Mouse (Mus musculus): ENCODE data around the gene Ccdc87. TPM values are rescaled to one million over a fixed set of nuclear protein-coding genes. Genes with fewer than 3 reads are reported as not detected.

Gene Ccdc87
- polyA plus RNA-seq, 1 experiment from 2014 or later = 0.36 TPM

DNA sequence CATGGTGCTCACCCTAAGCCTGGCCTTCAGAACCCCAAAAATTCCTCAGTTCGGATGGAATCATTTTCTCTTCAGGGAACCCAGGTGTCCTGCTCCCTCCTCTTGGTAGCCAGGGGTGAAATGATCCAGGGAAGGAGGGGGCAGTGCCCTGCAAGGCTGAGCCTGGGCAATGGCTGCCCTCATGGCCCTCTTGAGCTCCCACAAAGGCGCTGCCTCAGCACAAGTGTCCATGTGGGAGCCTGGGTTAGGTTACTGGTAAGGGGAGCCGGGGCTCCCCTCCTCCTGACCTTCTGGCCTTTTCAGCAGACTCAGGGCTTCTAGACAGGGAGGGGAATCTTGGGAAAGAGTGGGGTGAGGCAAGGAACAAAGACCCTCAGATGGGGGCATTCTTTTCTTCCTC lies 37.6 kb downstream of the Ccdc87 start:
- no peak overlapping the region for H3K9ac ChIP-seq (replicated peaks)
- no peak overlapping the region for H3K4me3 ChIP-seq (replicated peaks)
- no peaks in the 10 kb centered on the region for H3K36me3 ChIP-seq
- H3K4me2 ChIP-seq (replicated peaks) = no peak overlapping the region
- H3K4me1 ChIP-seq (replicated peaks) = peaks cover 22% of the 10 kb centered on the region
- no peak for ATAC-seq
- 67% methylated on average over 3 of the region's 3 CpGs for WGBS
- no peaks in the 10 kb centered on the region for H3K9me3 ChIP-seq
- H3K27ac ChIP-seq = no peak overlapping the region
- peaks cover 10% of the 10 kb centered on the region; the same call in 1 of the 2 replicates for H3K27me3 ChIP-seq

DNA sequence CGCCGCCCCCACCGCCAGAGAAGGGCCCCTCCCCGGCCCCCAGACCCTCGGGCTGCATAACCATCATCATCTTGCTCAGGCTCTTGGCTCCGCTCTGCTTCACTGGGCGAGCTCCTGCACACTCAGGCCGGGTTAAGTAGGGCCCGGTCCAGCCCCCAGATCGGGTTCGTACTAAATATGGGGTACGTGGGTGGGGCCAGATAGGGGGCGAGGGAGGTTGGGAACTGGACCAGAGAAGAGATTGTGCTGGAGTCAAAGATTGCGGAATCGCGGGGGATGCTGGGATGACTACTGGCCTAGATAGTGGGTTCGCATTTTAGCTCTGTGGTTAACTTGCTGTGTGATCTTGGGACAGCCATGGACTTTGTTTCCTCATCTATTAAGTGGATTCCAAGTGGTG lies 38.6 kb downstream of the Ccdc87 start, which contains the start of gene Actn3:
Gene Actn3, minus strand, starts transcription at position 125 of the 400 bp plus-strand sequence.
- H3K4me3 ChIP-seq (replicated peaks) = peak within 1 kb of the TSS; percentile 65
- peak within 1 kb of the TSS; percentile 69 for H3K4me2 ChIP-seq (replicated peaks)
- peaks cover 10% of the 10 kb centered on the region; the same call in 1 of the 2 replicates for H3K27me3 ChIP-seq
- peak within 1 kb of the TSS; percentile 58 for H3K27ac ChIP-seq
- ATAC-seq = peak; percentile 22; the same call in 1 of the 2 replicates
- H3K36me3 ChIP-seq = peaks cover 9% of the 10 kb centered on the region
- 4% methylated on average over 17 of the region's 17 CpGs for WGBS
- H3K9me3 ChIP-seq = no peaks in the 10 kb centered on the region
- peaks cover 22% of the 10 kb centered on the region for H3K4me1 ChIP-seq (replicated peaks)
- H3K9ac ChIP-seq (replicated peaks) = peak within 1 kb of the TSS; percentile 83

DNA sequence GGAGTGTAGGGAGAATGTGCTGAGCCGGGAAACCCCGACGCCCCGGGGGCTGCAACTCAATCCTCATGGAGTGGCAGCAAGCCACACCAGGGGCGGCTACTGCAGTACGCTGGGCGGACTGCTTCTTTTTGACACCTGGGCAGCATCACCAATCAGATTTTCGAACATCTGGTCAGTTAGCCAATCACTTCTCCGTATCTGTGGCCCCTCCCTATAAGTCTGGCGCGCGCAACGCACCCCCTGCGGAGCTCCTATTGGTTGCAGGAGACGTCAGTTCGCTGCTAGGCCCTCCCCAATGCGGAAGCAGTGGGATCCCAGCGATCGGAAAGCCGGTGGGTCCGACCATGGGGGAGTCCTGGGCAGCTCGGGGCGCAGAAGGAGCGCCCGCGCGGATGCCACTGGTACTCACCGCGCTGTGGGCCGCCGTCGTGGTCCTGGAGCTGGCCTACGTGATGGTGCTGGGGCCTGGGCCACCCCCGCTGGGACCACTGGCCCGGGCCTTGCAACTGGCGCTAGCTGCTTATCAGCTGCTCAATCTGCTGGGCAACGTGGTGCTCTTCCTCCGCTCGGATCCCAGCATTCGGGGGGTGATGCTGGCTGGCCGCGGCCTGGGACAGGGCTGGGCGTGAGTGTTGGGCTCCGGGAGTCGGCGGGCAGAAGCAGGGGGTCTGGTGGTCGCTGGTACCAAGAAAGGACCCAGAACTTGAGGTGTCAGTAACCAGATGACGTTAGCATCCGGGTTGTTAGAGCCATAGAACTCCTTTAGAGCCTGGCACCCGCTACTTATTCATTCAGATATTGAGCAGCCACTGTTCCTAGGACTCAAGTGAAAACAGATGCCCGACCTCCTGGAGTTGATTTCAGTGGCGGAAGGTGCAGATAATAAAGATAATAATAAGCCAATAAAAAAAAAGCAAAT lies 39.5 kb downstream of the Ccdc87 start, which contains the start of gene Zdhhc24:
Gene Zdhhc24, plus strand, starts transcription at position 264 of the 919 bp plus-strand sequence.
- peaks cover 10% of the 10 kb centered on the region; the same call in 1 of the 2 replicates for H3K27me3 ChIP-seq
- WGBS = 2% methylated on average over 52 of the region's 52 CpGs
- H3K9me3 ChIP-seq = no peaks in the 10 kb centered on the region
- H3K36me3 ChIP-seq = peaks cover 13% of the 10 kb centered on the region
- H3K4me1 ChIP-seq (replicated peaks) = peaks cover 22% of the 10 kb centered on the region
- ATAC-seq = peak; percentile 98
- H3K4me2 ChIP-seq (replicated peaks) = peak within 1 kb of the TSS; percentile 69
- H3K9ac ChIP-seq (replicated peaks) = peak within 1 kb of the TSS; percentile 83
- peak within 1 kb of the TSS; percentile 58 for H3K27ac ChIP-seq
- peak within 1 kb of the TSS; percentile 65 for H3K4me3 ChIP-seq (replicated peaks)

DNA sequence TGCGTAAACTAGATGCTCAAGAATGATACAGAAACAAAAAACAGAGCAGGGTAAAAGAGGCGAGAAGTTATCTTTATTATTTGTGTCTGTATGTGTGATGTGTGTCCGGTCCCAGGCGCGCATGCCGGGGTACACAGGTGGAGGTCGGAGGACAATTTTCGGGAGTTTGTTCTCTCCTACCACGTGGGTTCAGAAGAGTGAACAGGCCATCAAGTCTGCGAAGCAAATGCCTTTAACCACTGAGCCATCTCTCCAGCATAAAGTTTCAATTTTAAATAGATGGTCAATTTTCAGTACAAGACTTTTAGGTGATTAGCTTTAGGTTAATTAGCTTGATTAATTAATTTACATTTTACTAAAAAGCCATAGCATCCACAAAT lies 40.1 kb downstream of the Ccdc87 start:
- Histone ChIP-seq H3K4me3 (replicated peaks) (peak overlapping the region; percentile 65), H3K9ac (replicated peaks) (peak overlapping the region; percentile 83), H3K27ac (no peak overlapping the region), H3K36me3 (peaks cover 19% of the 10 kb centered on the region), H3K4me2 (replicated peaks) (peak overlapping the region; percentile 69), H3K4me1 (replicated peaks) (peaks cover 22% of the 10 kb centered on the region), H3K27me3 (peaks cover 10% of the 10 kb centered on the region; the same call in 1 of the 2 replicates), H3K9me3 (no peaks in the 10 kb centered on the region)
- no peak for ATAC-seq
- 68% methylated on average over 10 of the region's 10 CpGs for WGBS

DNA sequence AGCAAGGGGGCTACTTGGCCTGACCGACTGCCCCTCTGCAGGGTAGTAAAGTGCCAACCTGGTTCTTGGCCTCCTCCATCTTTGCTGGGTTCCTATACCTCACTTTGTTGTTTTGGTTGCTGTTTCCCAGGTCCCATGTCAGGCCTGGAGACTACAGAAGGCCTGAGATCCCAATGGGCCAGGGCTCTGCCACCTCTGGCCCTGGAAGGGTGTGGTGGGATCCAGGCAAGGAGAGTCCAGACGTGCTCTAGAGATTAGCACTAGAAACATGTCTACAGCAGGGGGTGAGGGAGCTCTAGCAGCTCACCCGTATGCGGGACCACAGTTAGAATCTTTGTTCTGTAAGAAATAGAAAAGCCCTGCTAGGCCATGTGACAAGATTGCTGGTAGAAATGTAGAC lies 44.8 kb downstream of the Ccdc87 start:
- Histone ChIP-seq H3K4me3 (replicated peaks) (no peak overlapping the region), H3K9me3 (no peaks in the 10 kb centered on the region), H3K9ac (replicated peaks) (no peak overlapping the region), H3K36me3 (peaks cover 22% of the 10 kb centered on the region), H3K27ac (no peak overlapping the region), H3K4me2 (replicated peaks) (no peak overlapping the region), H3K4me1 (replicated peaks) (peaks cover 17% of the 10 kb centered on the region), H3K27me3 (no peaks in the 10 kb centered on the region)
- 84% methylated on average over 4 of the region's 4 CpGs for WGBS
- ATAC-seq = no peak

DNA sequence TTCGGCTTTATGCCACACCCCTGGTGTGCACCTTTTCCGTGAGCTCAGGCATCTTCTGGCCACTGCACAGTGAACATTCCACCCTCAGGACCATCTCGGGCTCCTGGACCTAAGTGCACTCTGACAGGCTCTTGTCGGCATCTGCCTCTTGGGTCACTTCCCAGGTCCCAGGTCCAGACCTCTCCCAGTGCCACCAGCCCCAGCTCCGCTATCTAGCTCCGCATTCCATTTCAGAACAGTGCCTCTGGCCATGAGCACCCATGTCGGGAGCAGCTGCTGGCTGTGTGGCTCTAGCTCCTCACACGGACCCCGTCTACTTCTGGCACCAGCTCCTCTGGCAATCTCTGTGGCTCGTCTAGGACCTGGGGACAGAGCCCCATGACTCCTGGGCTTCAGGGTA lies 50.6 kb downstream of the Ccdc87 start:
- no peaks in the 10 kb centered on the region for H3K9me3 ChIP-seq
- no peaks in the 10 kb centered on the region for H3K27me3 ChIP-seq
- H3K4me2 ChIP-seq (replicated peaks) = no peak overlapping the region
- no peak for ATAC-seq
- H3K27ac ChIP-seq = no peak overlapping the region
- 93% methylated on average over 10 of the region's 10 CpGs for WGBS
- peaks cover 56% of the 10 kb centered on the region for H3K36me3 ChIP-seq
- H3K9ac ChIP-seq (replicated peaks) = no peak overlapping the region
- no peak overlapping the region for H3K4me3 ChIP-seq (replicated peaks)
- H3K4me1 ChIP-seq (replicated peaks) = peaks cover 3% of the 10 kb centered on the region; the same call in 1 of the 2 replicates

DNA sequence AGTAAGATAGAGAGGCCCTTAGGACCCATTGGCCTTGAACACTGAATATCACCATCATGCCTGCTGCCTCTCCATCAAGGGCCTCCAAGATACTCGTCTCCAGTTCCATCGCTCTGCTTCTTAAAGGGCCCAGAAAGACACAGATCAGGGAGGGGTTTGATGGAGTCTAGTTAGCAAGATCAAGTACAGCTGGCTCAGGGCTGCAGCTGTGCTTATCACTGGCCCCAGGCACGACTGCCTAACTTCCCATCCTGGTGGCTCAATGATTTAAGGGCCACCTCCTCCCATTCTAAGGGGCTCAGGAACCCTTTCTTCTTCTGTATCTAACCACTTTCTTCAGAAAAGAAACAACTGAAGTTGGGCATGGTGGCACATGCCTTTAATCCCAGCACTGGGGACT lies 52.6 kb downstream of the Ccdc87 start:
- H3K9me3 ChIP-seq = no peaks in the 10 kb centered on the region
- H3K27me3 ChIP-seq = no peaks in the 10 kb centered on the region
- H3K4me3 ChIP-seq (replicated peaks) = no peak overlapping the region
- H3K4me1 ChIP-seq (replicated peaks) = no peaks in the 10 kb centered on the region
- H3K36me3 ChIP-seq = peaks cover 64% of the 10 kb centered on the region
- H3K4me2 ChIP-seq (replicated peaks) = no peak overlapping the region
- H3K27ac ChIP-seq = no peak overlapping the region
- 88% methylated on average over 3 of the region's 3 CpGs for WGBS
- ATAC-seq = no peak
- H3K9ac ChIP-seq (replicated peaks) = no peak overlapping the region

Other genes with a start within 250 kb of the Ccdc87 start
- gene Lrfn4, start 223.7 kb upstream of the Ccdc87 start, polyA plus RNA-seq (2015; fragmentation: Nextera tagmentation; extraction: Ambion mirVana) = 8.8 and 10.1 TPM in 2 replicates
- 56.8 and 59.9 TPM in 2 replicates for gene Rce1, start 213.7 kb upstream of the Ccdc87 start, polyA plus RNA-seq (2015; fragmentation: Nextera tagmentation; extraction: Ambion mirVana)
- 3.8 and 5.0 TPM in 2 replicates for gene Gm960, start 140.7 kb upstream of the Ccdc87 start, polyA plus RNA-seq (2015; fragmentation: Nextera tagmentation; extraction: Ambion mirVana)
- 29.8 and 31.9 TPM in 2 replicates for gene Sptbn2, start 128.2 kb upstream of the Ccdc87 start, polyA plus RNA-seq (2015; fragmentation: Nextera tagmentation; extraction: Ambion mirVana)
- gene Rbm4b, start 82.9 kb upstream of the Ccdc87 start, polyA plus RNA-seq (2015; fragmentation: Nextera tagmentation; extraction: Ambion mirVana) = 220 TPM in 2 replicates
- 117 and 126 TPM in 2 replicates for gene Rbm4, start 45.5 kb upstream of the Ccdc87 start, polyA plus RNA-seq (2015; fragmentation: Nextera tagmentation; extraction: Ambion mirVana)
- gene Gm21992, start 27.8 kb upstream of the Ccdc87 start, polyA plus RNA-seq (2015; fragmentation: Nextera tagmentation; extraction: Ambion mirVana) = 30.9 and 33.4 TPM in 2 replicates
- 74.8 and 82.3 TPM in 2 replicates for gene Rbm14, start 27.7 kb upstream of the Ccdc87 start, polyA plus RNA-seq (2015; fragmentation: Nextera tagmentation; extraction: Ambion mirVana)
- gene Ccs, start within 50 bp of the Ccdc87 start, polyA plus RNA-seq (2015; fragmentation: Nextera tagmentation; extraction: Ambion mirVana) = 37.9 and 40.2 TPM in 2 replicates
- gene Ctsf, start 15.8 kb downstream of the Ccdc87 start, polyA plus RNA-seq (2015; fragmentation: Nextera tagmentation; extraction: Ambion mirVana) = 59.0 and 67.5 TPM in 2 replicates
- 1.2 and 1.4 TPM in 2 replicates for gene Actn3, start 38.5 kb downstream of the Ccdc87 start, polyA plus RNA-seq (2015; fragmentation: Nextera tagmentation; extraction: Ambion mirVana)
- 22.7 and 24.1 TPM in 2 replicates for gene Zdhhc24, start 39.3 kb downstream of the Ccdc87 start, polyA plus RNA-seq (2015; fragmentation: Nextera tagmentation; extraction: Ambion mirVana)
- 12.6 and 12.8 TPM in 2 replicates for gene Bbs1, start 67.3 kb downstream of the Ccdc87 start, polyA plus RNA-seq (2015; fragmentation: Nextera tagmentation; extraction: Ambion mirVana)
- gene Dpp3, start 88.9 kb downstream of the Ccdc87 start, polyA plus RNA-seq (2015; fragmentation: Nextera tagmentation; extraction: Ambion mirVana) = 143 TPM in 2 replicates
- 8.8 and 10.8 TPM in 2 replicates for gene Peli3, start 103.8 kb downstream of the Ccdc87 start, polyA plus RNA-seq (2015; fragmentation: Nextera tagmentation; extraction: Ambion mirVana)
- 111 and 113 TPM in 2 replicates for gene Mrpl11, start 122.8 kb downstream of the Ccdc87 start, polyA plus RNA-seq (2015; fragmentation: Nextera tagmentation; extraction: Ambion mirVana)
- gene Npas4, start 150.9 kb downstream of the Ccdc87 start, polyA plus RNA-seq (2015; fragmentation: Nextera tagmentation; extraction: Ambion mirVana) = 0.31 and 0.32 TPM in 2 replicates
- gene Slc29a2, start 184.5 kb downstream of the Ccdc87 start, polyA plus RNA-seq (2015; fragmentation: Nextera tagmentation; extraction: Ambion mirVana) = 7.8 TPM in 2 replicates
- 52.9 and 54.3 TPM in 2 replicates for gene B4gat1, start 199.5 kb downstream of the Ccdc87 start, polyA plus RNA-seq (2015; fragmentation: Nextera tagmentation; extraction: Ambion mirVana)
- 3.9 and 4.3 TPM in 2 replicates for gene AC124502.3, start 199.5 kb downstream of the Ccdc87 start, polyA plus RNA-seq (2015; fragmentation: Nextera tagmentation; extraction: Ambion mirVana)
- gene Brms1, start 202.0 kb downstream of the Ccdc87 start, polyA plus RNA-seq (2015; fragmentation: Nextera tagmentation; extraction: Ambion mirVana) = 52.6 and 58.9 TPM in 2 replicates
- gene Rin1, start 211.1 kb downstream of the Ccdc87 start, polyA plus RNA-seq (2015; fragmentation: Nextera tagmentation; extraction: Ambion mirVana) = 1.3 and 2.1 TPM in 2 replicates
- 11.0 and 15.2 TPM in 2 replicates for gene Cd248, start 228.7 kb downstream of the Ccdc87 start, polyA plus RNA-seq (2015; fragmentation: Nextera tagmentation; extraction: Ambion mirVana)
- gene Tmem151a, start 246.2 kb downstream of the Ccdc87 start, polyA plus RNA-seq (2015; fragmentation: Nextera tagmentation; extraction: Ambion mirVana) = 3.7 and 4.4 TPM in 2 replicates
- gene Yif1a, start 249.2 kb downstream of the Ccdc87 start, polyA plus RNA-seq (2015; fragmentation: Nextera tagmentation; extraction: Ambion mirVana) = 57.1 and 59.0 TPM in 2 replicates